Comparison of ENCODE assay signal across 18 mouse cellular contexts in genomic region chr7:132128687-132129086, GRCm38 (mm10). TPM values are rescaled to one million over a fixed set of nuclear protein-coding genes. Genes with fewer than 3 reads are reported as not detected.
DNase-seq lines count a peak whose midpoint lies in the region; ATAC-seq and TF ChIP-seq lines count a peak whose summit lies in the region.
"Had no signal": no experiment of that assay in that cellular context is flagged by ENCODE, and none has a peak within 500 bp of the region (broad histone marks: within the 10 kb centered on the region; RNA-seq: fewer than 3 reads in every experiment).

No protein-coding gene starts in this region.

- TF ChIP-seq POLR2A in brain, embryonic 14.5 days (IDR thresholded peaks at IDR 0.05; ENCODE audit: borderline replicate concordance, extremely low read depth, insufficient read depth, insufficient read length, poor library complexity, severe bottlenecking), result no peak

- ATAC-seq in forebrain, embryonic 14.5 days, result no peak
- ATAC-seq in forebrain, embryonic 11.5 days (replicated peaks; ENCODE audit: low FRiP score), result no peak
- ATAC-seq: forebrain, embryonic 13.5 days; intestine, embryonic 15.5 days had no signal

- H3K27me3 ChIP-seq in forebrain, embryonic 14.5 days (replicated peaks; ENCODE audit: control insufficient read depth, insufficient read depth, low read length), result no peaks in the 10 kb centered on the region
- no peaks in the 10 kb centered on the region for H3K27me3 ChIP-seq in forebrain, embryonic 11.5 days (ENCODE audit: control insufficient read depth, insufficient read depth, low read length)
- H3K27me3 ChIP-seq: embryonic facial prominence, embryonic 13.5 days; forebrain, embryonic 13.5 days; hindbrain, embryonic 13.5 days; intestine, embryonic 15.5 days had no signal

- WGBS in forebrain, embryonic 14.5 days, result 28% methylated on average over 6 of the region's 6 CpGs
- WGBS in forebrain, embryonic 11.5 days, result 81% methylated on average over 6 of the region's 6 CpGs

- TF ChIP-seq CTCF in brain, embryonic 14.5 days (IDR thresholded peaks at IDR 0.05; ENCODE audit: borderline replicate concordance, extremely low read depth, insufficient read depth, insufficient read length), result no peak

- no peak overlapping the region for H3K27ac ChIP-seq in forebrain, embryonic 14.5 days (ENCODE audit: low read depth, low read length)
- no peak overlapping the region for H3K27ac ChIP-seq in forebrain, embryonic 11.5 days (ENCODE audit: low read depth, low read length)
- H3K27ac ChIP-seq: embryonic facial prominence, embryonic 13.5 days; forebrain, embryonic 13.5 days; heart, embryonic 10.5 days; hindbrain, embryonic 13.5 days; intestine, embryonic 15.5 days had no signal

- no peaks in the 10 kb centered on the region for H3K36me3 ChIP-seq in forebrain, embryonic 14.5 days (ENCODE audit: control insufficient read depth, insufficient read depth, low read length)
- H3K36me3 ChIP-seq in forebrain, embryonic 11.5 days (ENCODE audit: control insufficient read depth, insufficient read depth, low read length), result no peaks in the 10 kb centered on the region
- H3K36me3 ChIP-seq: heart, embryonic 10.5 days; hindbrain, embryonic 13.5 days; intestine, embryonic 15.5 days had no signal

- peak; percentile 16 for DNase-seq in forebrain, embryonic 14.5 days (ENCODE audit: low spot score)
- no peak for DNase-seq in forebrain, embryonic 11.5 days (ENCODE audit: low spot score)
- DNase-seq in layer of hippocampus, adult 9-11 months, result peak; percentile 19
- DNase-seq in layer of hippocampus, adult 8-10 months (ENCODE audit: low spot score in 2 of 2), result no peak
- peak; percentile 71 for DNase-seq in Muller cell, postnatal 12 days (ENCODE audit: inconsistent ontology term)
- DNase-seq in brain, embryonic 14.5 days (ENCODE audit: low read depth), result peak; percentile 62
- DNase-seq: adrenal gland, postnatal 10 days; cerebellum, adult 8-10 months; cerebellum, postnatal 36 days; gastrocnemius, postnatal 10 days; heart, adult 18-20 months; heart, postnatal 10 days; heart, postnatal 4 days had no signal

- no peak overlapping the region for H3K9ac ChIP-seq in forebrain, embryonic 14.5 days (ENCODE audit: low read length)
- H3K9ac ChIP-seq in forebrain, embryonic 11.5 days (ENCODE audit: low read length), result no peak overlapping the region
- H3K9ac ChIP-seq: embryonic facial prominence, embryonic 13.5 days; forebrain, embryonic 13.5 days; hindbrain, embryonic 13.5 days; intestine, embryonic 15.5 days had no signal

- 0 out of 2 replicates have a peak, but pooled peaks cover under 1% of the 10 kb centered on the region for H3K9me3 ChIP-seq in forebrain, embryonic 14.5 days (replicated peaks; ENCODE audit: control insufficient read depth, low read length)
- no peaks in the 10 kb centered on the region for H3K9me3 ChIP-seq in forebrain, embryonic 11.5 days (ENCODE audit: control insufficient read depth, low read length)
- H3K9me3 ChIP-seq: heart, embryonic 10.5 days; intestine, embryonic 15.5 days had no signal

- H3K4me2 ChIP-seq in forebrain, embryonic 14.5 days (ENCODE audit: low read length), result no peak overlapping the region
- no peak overlapping the region for H3K4me2 ChIP-seq in forebrain, embryonic 11.5 days (ENCODE audit: low read depth, low read length, severe bottlenecking)
- H3K4me2 ChIP-seq: embryonic facial prominence, embryonic 13.5 days; forebrain, embryonic 13.5 days; hindbrain, embryonic 13.5 days; intestine, embryonic 15.5 days had no signal

- no peak overlapping the region for H3K4me3 ChIP-seq in forebrain, embryonic 14.5 days (ENCODE audit: low read depth, low read length)
- H3K4me3 ChIP-seq in forebrain, embryonic 11.5 days (ENCODE audit: low read depth, low read length), result no peak overlapping the region
- H3K4me3 ChIP-seq: embryonic facial prominence, embryonic 13.5 days; forebrain, embryonic 13.5 days; heart, embryonic 10.5 days; hindbrain, embryonic 13.5 days; intestine, embryonic 15.5 days had no signal

- no peaks in the 10 kb centered on the region for H3K4me1 ChIP-seq in forebrain, embryonic 14.5 days (ENCODE audit: control insufficient read depth, insufficient read depth, low read length)
- no peaks in the 10 kb centered on the region for H3K4me1 ChIP-seq in forebrain, embryonic 11.5 days (replicated peaks; ENCODE audit: control insufficient read depth, insufficient read depth, low read length)
- H3K4me1 ChIP-seq: embryonic facial prominence, embryonic 13.5 days; heart, embryonic 10.5 days; intestine, embryonic 15.5 days had no signal

RNA-seq across cellular contexts. Expression of gene Cpxm2, which starts 25.9 kb away (rescaled TPM):
- 1.2 and 1.6 TPM in 2 replicates for polyA plus RNA-seq in forebrain, embryonic 14.5 days (2014; fragmentation: Nextera tagmentation; extraction: Ambion mirVana)
- 2.9 and 3.7 TPM in 2 replicates for polyA plus RNA-seq in forebrain, embryonic 11.5 days (2014; fragmentation: Nextera tagmentation; extraction: Ambion mirVana)
- 1 to 10 TPM; 1.7 to 2.9 (median 2.7) TPM for total RNA-seq in layer of hippocampus, adult 8-10 months (2022)
- 1.4 and 3.1 TPM in 2 replicates for polyA plus RNA-seq in brain, embryonic 14.5 days (2012; rRNA removed)

Comparison
In these comparisons a context has a peak if more than half of its experiments do, and no peak if none do; other contexts are left out.
1. DNase-seq: peak in forebrain, embryonic 14.5 days (single experiment), layer of hippocampus, adult 9-11 months (single experiment), Muller cell, postnatal 12 days (single experiment) and brain, embryonic 14.5 days (single experiment); none in forebrain, embryonic 11.5 days (single experiment) and layer of hippocampus, adult 8-10 months (0 of 2).